Mouse (Mus musculus) cerebellum, adult 11 months (tissue): ENCODE results near the gene Helz2.

Experiments used
- DNase-seq: peaks from one replicate; pipeline ENCODE4 v3.0.0; 2022

Helz2 gene

DNA sequence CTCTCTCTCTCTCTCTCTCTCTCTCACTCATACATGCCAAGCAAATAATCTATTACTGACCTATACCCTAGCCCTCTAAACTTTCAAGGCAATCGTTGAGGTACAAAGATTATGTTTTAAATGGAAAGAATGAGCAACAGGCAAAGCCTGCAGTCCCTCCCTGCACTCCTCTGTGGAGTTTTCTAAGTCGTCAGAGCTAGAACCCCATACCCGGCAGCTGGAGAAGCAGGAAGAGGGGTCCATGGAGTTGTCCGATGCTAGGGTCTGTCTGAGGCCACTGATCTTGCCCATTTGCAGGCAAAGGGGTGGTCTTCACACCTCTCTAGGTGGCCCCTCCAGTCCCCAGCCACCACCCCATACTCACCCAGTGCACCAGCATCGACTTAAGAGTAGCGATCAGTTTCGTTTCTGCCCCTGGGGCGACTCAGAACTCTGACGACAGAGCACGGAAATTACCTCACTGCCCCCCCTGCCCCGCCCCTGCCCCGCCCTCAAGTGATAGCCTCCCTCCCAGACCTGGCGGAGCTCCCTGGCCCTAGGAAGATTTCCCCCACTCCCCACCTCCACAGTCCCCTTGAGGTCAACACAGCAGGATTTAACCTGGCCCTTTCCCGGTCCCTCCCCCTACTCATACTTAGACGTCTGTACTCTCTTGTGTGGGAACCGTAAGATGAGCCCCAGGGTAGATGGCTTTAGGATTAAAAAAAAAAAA is at the start of gene Helz2:
TSS of gene Helz2 (minus strand) at position 426 of the 712 bp plus-strand sequence.
- no peak for DNase-seq

DNA sequence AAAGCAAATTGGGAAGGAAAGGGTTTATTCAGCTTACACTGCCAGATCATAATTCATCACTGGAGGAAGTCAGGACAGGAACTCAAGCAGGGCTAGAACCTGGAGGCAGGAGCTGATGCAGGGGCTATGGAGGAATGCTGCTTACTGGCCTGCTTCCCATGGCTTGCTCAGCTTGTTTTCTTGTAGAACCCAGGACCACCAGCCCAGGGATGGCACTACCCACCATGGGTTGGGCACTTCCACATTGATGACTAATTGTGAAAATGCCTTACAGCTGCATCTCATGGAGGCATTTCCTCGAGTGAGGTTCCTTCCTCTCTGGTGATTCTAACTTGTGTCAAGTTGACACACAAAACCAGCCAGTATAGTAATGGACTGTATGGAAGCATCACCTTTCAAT is 49.1 kb upstream of the Helz2 start:
- no peak for DNase-seq

DNA sequence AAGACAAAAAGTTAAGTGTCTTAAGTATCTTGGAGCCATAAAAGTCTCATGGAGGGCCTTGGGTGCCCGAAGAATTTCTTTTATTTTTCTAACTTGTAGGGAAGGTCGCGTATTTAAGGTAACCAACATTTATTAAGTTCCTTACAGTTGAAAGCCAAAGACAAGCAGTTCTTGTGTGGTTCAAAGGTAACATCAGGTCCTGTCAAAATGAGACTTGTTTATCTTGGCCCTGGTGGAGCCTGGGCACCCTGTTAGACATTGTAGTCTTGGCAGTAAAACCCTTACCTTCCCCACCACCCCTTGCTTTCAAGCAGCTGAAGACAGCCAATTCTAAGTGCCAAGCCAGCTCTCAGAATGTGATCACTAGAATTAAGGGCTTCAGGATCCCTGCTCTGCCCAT is 46.9 kb upstream of the Helz2 start:
- no peak for DNase-seq

DNA sequence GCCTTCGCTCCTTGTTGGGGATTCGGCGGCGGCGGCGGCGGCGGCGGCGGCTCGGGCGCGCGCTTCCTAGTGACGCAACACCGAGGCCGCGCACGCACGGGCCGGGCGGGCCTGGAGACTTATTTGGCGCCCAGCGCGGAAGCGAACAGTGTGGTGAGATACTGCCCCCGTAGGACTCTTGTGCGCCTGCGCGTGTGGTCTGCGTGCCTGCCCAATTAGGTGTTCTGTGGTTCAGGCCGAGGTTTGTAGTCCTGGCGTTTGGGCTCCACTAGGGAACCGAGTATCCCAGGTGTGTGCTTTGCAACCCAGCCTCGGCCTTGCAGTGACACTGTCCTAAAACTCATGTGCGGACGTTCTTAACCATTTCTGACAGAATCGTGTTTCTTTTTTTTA is 46.1 kb upstream of the Helz2 start, which contains the start of gene Gmeb2:
TSS of gene Gmeb2 (minus strand) at position 78 of the 393 bp plus-strand sequence.
- DNase-seq: peak; percentile 95

DNA sequence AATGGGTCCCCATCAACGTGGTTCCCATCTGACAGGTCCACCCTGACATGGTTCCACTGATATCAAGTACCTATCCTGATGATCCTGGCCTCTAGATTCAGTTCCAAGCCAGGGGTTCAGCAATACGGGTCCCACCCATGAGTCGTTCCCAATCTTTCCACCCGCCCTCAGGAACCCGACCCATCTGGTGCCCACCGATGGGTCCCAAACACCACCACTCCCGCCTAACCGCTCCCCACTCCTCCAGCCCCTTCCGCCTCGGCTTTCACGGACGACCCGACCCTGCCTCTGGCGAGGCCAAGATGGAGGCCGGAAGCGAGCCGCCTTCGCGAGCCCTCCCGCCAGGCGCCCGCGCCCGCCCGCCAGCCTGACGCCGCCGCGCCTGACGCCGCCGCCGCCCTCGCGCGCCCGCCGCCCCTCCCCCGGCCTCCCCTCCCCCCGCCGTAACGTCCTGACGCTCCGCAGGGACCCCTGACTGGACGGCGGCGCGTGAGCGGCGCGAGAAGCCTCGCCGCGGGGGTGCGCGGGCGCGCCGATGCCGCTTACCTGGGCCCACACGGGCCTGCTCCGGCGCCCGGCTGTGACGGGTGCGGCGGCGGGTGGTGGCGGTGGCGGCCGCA is 45.6 kb upstream of the Helz2 start:
- DNase-seq: peak; percentile 80

DNA sequence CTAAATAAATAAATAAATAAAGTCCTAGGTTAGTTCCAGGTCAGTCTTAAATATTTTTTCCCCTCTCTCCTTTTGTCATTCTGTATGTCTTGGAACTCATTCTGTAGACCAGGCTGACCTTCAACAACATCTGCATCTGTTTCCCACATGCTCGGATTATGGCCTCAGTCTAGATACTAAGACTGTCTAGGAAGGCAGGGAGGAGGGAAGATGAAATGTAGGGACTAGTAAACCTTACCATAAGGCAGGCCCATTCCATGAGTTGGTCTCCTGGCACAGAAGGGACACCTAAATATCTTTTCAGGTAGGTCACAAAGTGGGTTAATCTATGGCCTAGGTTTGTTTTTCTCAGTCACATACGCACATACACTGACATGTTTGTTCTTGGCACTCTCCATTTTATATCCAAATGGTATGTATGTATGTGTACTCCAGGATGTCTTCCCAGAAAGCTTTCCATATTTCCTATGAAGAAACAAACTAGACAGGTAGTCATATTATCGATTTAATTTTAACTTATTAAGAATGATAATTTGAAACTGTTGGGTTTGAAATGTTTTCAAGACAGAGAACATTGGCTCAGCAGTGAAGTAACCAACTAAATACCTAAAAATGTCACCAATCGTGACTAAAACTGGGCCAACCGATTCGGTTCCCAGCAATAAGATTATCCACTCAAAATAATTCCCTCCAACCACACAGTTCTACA is 45.0 kb upstream of the Helz2 start:
- no peak for DNase-seq

DNA sequence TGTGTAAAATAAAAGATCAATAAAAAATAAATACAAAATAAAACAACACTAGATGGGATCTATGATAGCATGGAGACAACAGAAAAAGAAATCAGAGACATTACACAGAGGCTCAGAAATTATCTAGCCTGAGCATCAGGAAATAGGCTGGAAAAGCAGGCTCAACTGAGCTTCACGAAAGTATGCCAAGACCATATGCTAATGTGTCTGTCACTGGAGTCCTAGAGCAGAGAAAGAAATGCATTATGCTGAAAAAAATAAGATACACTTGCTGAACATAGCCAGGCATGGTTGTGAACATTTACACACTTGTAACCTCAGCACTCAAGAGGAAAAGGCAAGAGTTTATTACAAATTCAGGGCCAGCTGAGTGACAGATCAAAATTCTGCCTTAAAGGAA is 38.1 kb upstream of the Helz2 start:
- DNase-seq: no peak

DNA sequence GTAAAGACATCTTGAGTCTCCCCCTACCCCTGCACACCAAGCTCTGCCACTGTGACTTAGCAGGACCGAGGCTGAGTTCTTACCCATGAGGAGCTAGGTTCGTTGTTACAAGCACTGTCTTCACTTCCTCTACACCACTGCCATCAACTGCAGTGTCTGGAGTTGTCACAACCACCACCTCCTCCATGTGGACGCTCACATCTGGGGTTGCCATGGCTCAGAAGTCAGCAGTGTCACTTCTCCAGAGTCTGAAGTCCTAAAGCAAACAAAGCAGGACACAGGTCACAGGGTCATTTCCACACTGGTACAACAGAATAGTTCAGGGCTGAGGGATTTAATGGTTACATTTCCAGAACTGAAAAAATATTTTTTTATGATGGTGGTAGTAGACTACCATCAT is 36.0 kb upstream of the Helz2 start:
- no peak for DNase-seq

DNA sequence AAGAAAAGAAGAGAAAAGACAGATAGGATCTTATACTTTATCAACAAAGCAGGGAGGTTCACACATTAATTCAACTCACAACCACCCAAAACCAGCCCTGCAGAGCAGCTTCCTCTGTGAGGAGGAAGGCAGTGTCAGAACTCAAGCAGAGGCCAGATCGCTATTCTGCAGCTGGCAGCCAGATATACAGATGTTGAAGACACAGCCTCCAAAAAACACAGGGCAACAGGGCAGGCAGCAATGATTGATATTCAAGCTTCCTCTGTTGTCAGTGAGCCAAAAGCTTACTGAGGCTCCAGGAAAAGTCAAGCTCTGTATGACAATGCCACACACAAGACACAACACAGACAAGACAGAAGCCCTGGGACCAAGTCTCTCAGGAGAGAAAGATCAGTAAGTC is 34.9 kb upstream of the Helz2 start:
- DNase-seq: no peak

DNA sequence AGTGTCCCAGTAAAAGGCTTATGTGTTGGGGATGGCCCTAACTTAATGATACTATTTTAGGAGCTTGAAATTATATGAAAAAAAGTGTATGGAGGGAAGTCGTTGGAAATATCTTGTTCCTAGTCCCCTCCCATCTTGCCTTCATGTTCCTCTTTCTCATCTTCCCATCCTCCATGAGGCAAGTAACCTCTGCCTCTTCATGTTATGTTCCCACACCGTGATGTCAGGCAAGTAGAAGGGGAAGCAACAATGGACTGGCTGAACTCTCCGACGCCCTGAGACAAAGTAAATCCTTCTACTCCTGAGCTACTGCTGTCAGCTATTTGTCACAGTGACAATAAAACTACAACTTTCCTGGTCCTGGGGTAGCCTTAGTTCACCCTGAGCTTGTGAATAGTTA is 32.8 kb upstream of the Helz2 start:
- DNase-seq: no peak

DNA sequence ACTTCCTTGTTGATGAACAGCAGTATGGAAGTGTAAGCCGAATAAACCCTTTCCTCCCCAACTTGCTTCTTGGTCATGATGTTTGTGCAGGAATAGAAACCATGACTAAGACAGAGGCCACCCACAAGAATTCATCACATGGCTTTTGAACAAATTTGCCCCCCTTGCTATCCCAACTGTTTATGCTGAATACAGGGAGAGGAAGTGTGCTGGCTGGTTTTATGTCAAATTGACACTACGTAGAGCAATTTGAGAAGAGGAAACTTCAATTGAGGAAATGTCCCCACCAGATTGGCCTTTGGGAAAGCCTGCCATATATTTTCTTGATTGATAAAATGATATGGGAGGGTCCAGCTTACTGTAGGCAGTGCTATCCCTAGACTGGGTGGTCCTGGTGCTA is 32.0 kb upstream of the Helz2 start:
- no peak for DNase-seq

DNA sequence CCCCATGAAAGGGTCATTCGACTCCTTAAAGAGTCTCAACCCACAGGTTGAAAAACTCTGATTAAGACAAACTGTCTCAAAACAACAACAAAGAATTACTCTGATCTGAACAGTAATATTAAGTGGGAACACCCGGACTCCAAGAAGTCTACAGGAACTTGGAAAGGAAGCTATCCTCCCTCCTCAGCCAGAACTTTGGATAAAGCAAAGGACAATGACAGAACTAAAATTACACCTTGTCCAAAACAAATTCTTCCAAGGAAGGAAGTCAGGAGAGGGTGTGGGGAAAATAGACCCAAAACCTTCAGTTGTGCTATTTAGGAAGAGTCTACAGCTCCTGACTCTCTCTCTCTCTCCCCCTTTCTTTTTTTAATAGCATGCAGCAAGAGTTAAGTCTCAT is 30.3 kb upstream of the Helz2 start:
- DNase-seq: no peak

DNA sequence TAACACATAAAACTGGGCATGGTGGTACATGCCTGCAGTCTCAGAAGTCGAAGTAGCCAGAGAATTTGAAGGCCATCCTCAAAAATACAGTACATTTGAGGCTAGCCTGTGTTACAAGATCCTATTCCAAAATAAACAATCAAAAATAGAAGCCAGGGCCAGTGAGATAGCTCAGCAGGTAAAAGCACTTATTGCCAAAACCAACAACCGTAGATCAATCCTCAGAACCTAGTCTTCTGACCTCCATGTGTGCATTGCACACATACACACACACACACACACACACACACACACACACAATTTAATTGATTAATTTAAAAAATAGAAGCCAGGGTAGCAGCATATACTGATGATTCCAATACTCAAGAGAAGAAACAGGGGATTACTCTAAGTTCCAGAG is 25.0 kb upstream of the Helz2 start:
- DNase-seq: no peak

DNA sequence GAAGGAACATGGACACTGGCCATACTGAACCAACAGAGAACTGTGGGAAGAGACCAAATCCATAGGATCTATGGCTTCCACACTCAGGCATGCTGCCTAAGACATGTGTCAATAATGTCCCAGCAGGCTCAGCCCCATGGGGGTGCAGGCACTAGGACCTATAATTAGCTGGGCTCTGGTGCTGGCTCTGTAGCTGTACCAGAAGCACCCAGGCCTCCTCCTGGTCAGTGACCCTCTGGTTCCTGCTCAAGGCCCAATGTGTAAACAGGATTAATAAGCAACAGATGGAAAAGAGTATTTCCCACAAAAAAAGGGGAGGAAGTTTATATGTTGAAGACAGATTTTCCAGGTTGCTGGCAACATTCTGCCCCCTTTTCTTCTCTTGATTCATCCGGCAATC is 11.4 kb upstream of the Helz2 start:
- no peak for DNase-seq

DNA sequence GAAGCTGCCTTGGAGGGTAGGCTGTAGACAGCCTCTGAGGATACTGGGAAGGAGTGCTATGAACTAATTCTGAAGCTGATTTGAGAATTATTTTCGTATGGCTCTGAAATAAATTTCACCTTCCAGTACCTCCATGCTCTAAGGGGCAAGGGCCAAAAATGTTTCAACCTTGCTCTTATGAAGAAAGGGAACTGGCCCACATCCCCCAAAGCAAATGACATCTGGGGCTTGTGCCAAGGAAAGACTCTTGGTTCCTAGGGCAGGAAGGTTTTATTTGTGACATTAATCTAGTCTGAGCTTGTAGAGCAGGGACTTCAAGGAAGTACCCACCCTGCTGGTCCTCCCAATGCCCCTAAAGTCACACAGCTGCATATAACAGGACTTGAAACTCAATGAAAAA is 10.0 kb upstream of the Helz2 start:
- no peak for DNase-seq

DNA sequence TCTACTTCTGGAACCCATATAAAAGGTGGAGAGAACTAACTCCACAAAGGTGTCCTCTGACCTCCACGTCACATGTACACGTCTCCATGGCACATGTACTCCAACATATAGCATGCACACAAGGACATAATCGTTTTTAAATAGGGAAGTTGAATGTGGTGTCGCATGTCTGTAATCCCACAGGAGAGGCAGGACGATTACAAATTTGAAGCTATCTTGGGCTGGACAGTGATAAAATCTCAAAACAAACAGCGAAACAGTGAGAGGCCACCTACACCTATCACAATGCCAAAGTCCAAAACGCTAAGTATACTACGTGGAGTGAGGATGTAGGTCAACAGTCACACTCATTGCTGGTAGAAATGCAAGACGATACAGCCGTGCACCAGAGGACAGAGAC is 7.4 kb upstream of the Helz2 start:
- no peak for DNase-seq

DNA sequence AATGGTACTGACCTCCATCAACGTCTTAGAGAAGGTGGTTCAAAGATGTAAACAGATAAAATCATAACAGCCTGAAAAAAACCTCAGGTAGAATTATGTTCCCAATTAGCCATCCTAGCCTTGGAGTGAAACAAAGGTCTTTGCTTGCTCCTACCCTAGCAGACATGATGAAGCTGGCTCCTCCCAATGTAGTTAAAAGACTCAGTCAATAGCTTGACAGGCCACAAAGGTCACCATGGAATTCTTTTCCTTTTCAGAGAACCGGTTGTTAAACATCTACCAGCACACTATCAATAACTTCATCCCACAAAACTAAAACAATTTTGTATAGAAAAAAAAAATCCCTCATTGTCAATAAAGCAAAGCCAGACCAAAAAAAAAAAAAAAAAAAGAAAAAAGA is 3.2 kb upstream of the Helz2 start:
- no peak for DNase-seq

DNA sequence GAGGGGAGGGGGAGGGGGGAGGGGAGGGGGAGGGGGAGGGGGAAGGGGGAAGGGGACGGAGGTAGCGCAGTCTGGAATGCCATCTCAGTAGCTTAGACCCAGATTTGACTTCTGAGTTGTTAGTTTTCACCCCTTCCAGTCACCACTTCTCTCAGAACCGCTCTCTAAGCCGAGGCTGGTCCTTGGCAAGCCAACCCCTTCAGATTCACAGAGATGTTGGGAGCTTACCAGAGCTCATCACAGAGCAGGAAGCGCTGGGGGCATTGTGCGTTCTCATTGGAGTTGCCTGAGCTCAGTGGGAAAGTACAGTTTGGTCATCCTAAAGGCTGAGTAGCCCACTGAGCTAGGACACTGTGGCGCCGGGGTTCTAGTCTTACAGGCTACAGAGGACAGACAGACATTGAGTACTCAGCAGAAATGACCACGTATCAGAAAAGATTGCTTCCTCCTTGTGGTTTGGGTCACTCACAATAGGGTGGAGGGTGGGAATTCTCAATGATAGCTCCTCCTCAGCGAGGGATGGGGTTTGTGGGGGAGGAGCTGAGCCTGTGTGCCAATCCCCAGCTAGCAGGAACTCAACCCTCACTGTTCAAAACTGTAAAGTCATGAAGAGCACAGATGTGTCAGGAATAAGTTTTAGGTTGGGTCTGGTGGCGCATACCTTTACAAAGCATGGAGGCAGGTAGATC is 2.0 kb upstream of the Helz2 start:
- DNase-seq: no peak

DNA sequence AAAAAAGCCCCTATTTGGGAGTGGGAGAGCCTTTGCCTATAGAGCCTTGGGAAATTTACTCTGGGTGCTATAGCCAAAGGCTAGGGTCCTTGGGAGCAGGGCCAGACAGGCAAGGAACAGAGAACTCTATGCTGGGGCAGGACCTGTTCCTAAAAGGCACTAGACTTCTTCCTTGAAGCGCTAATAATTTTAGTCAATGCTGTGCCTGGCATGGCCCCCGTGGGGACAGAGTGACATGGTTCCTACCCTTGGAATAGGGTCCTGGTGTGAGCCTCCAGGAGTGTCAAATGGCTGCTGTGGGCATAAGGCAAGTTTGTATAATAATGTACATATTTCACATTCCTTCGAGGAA is 463 bp upstream of the Helz2 start:
- DNase-seq: no peak

DNA sequence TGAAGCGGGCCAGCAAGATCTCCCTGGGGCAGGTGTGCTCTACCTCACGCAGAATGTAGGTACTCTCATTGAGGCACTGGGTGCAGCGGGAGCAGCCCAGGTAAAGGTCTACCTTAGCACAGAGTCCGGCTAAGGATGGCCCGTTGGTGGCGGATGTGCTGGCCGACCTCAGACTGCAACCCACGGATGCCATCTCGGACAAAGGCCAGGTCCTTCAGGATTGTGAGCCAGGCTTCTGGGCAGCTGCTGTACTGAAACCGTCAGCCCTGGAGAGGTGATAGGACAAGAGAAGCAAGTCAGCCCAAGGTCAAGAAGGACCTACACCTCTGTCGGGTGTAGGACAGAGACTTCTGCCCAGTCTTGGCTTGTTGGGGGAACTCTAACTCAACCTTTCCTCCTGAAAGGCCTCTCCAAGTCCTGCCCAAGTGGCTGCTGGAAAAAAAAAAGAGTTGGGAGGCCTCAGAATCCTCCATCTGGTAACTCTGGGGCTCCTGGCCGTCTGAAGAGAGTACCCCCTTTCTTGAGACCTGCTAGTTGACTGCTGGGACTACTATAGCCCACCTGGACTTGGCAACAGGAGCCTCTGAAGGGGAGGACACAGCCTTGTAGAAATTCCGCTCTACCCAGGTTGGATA is 904 bp downstream of the Helz2 start:
- DNase-seq: no peak

DNA sequence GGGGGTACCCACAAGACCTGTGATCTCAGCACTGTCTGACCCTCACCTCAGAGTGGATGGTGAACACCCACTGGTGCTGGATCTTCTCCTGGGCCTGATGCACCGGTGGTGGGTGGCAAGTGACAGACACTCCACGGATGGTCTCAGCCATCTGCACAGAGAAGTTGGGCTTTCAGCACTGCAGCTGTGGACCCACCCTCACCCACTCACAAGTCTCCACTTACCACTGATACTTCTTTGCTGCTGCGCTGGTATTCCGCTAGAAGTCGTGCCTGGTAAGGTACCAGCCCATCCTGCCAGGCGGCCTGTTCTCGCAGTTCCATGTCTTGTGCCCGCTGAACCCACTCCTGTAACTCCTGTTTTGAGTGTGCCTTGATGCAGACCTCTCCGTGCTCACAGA is 2.6 kb downstream of the Helz2 start:
- no peak for DNase-seq

DNA sequence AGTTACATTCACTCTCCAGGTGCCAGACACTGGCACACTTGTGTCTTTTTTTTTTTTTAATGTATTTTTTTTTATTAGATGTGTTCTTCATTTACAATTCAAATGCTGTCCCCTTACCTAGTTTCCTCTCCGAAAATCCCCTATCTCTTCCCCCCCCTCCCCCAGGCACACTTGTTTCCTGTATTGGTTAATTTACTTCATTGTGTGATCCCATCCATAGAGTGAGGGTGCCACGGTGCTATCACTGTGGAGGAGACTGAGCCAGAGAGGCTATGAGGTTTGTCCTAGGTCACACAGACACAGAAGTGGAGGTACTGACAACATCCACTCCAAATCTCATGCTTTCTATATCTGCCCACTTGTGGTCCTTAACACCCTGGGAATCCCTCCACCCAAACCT is 3.0 kb downstream of the Helz2 start:
- no peak for DNase-seq

DNA sequence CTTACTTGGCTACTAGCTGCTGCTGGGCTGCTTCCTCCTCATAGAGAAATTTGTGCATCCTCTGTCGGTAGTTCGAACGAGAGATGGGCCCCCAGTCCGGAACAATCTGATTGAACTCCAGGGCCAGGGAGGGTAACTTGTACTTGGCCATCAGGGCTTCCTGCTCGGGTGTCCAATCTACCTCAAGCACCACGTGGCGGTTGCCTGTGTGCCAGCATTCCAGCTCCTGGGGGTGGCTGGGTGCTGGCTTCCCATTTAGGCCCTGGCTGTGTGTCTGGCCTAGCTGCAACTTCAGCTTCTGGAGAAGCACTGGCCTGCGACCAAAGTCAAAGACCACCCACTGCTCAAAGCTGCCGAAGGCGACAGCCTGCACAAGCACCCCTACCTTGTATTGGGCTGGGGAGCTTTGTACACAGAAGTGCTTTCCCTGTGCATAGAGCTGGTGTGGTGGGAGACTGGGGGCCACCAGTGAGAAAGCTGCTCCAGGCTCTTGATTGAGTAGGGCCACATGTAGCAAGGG is 3.7 kb downstream of the Helz2 start:
- DNase-seq: no peak
